Mouse (Mus musculus) T-helper 1 cell (primary cell): Measurements from ENCODE around the gene Hist1h3f.
"Not testable (repeated sequence)": the region's sequence is repeated elsewhere in the genome, so short reads cannot be mapped to it uniquely, and the experiment has no call there.

ENCODE experiments used
- in situ Hi-C: fragments of 300-600 bp; cut with MboI, MseI; formaldehyde crosslinking; loops from one replicate; pipeline ENCODE4 v1.15.1; 2025; ENCODE audit warnings: high pct_unique_total_duplicates

Hist1h3f gene

DNA sequence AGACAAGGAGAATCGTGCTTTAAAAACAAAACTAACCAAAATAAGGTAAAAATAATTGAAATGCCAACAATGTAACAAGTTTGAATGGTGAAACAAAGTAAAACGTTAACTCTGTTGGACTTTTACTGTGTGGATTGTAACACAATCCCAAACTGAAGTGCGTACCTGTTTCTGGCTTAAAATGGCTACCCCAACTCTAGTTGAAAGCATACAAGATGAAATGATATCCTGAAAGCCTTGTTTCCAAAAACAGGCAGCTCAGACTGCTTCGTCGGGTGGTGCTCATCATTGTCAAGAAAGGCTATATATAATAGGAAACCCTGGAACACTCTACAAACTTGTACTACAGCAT, 17.7 kb downstream of the Hist1h3f start:
- in situ Hi-C loops = not testable (repeated sequence)

- in situ Hi-C loops = not testable (repeated sequence)
These were observed 18.2 kb downstream of the Hist1h3f start, which contains the start of gene Hist1h3e for GRCm38 (mm10) chr13:23561883-23562659. Gene Hist1h3e, minus strand, starts transcription at chr13:23562369.

DNA sequence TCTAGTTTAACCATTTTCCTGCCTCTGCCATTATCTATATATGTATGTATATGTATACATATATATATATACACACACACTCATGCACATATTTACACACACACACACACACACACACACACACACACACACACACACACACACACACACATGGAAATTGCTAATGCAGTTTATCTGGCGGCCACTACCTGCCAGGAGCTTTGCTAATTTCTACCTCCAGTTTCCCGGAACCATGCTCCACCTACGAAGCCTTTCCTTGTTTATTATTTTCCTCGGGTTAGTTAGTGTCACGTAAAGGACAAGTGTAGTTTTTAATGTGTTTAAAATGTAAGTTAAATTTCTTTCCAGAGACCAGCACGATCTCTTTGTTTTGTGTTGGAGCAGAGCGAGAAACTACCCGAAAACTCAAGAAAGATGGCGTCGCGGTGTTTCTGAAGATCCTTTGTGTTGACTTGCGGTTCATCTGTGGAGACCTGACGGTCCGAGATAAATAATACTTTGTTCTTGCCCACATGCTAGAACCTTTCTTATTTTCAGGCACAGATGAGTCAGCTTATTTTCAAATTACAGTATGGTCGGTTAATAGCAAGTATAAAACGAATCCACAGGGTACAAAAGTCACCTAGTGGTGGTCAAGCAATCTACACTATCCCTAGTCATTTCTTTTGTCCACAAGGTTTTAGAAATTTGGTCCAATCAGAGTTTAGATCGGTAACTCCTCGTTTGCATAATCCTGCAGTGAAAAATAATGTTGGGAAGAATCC, 19.0 kb downstream of the Hist1h3f start:
- in situ Hi-C loops = no loop called here

GRCm38 (mm10) chr13:23564482-23564881, 20.6 kb downstream of the Hist1h3f start:
- in situ Hi-C loops = no loop called here

DNA sequence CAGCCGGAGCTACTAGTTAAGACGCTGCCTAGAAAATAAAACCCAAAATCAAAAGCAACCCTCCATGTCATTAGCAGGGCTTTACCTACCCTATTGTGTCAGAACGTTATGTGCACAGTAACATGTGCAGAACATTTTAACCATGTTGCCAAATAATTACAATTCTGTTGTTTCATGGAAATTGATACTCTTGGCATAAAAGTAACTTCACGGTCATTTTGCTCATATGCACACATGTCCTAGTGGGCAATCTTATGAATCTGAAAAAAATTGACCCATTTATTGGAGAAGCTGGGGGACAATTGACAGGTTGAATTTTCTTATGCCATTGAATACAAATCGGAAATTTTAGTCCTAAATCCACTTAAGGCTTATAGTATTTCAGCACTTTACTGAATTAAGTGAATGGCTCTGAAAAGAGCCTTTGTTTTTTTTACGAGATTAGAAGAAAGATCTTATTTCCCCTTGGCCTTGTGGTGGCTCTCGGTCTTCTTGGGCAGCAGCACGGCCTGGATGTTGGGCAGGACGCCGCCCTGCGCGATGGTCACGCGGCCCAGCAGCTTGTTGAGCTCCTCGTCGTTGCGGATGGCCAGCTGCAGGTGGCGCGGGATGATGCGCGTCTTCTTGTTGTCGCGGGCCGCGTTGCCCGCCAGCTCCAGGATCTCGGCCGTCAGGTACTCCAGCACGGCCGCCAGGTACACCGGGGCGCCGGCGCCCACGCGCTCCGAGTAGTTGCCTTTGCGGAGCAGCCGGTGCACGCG, 26.6 kb downstream of the Hist1h3f start:
- in situ Hi-C loops = loop anchor here (5.0 kb wide), 2 partner anchors 112 to 1848 kb away; partner anchors contain the start of genes Hist1h2ac, Hist1h2bc and Hist1h2bm

- in situ Hi-C loops = loop anchor here (5.0 kb wide), 2 partner anchors 111 to 1849 kb away; partner anchors contain the start of genes Hist1h2ac, Hist1h2bc and Hist1h2bm
These were observed 27.2 kb downstream of the Hist1h3f start, which contains the start of the genes Hist1h2ae and Hist1h2bg for GRCm38 (mm10) chr13:23571022-23571503. Gene Hist1h2ae, minus strand, starts transcription at chr13:23571220. Gene Hist1h2bg, plus strand, starts transcription at chr13:23571396.

DNA sequence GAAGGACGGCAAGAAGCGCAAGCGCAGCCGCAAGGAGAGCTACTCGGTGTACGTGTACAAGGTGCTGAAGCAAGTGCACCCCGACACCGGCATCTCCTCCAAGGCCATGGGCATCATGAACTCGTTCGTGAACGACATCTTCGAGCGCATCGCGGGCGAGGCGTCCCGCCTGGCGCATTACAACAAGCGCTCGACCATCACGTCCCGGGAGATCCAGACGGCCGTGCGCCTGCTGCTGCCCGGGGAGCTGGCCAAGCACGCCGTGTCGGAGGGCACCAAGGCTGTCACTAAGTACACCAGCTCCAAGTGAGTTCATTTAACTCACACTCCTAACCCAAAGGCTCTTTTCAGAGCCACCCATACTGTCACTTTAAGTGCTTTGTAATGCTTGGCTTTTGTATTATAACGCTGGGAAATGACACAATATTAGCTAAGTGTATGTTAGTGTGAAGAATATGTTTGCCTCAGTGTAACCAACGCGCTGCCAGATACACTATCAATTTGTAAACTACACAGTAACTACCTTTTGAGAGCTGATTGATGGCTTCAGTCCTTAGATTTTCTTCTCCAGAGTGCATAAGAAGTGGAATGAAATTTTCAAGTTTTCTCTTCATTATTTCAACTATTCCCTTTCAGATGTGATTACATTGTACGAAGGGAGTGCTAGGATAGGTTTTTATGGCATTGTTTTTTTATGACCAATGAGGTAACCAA, 27.8 kb downstream of the Hist1h3f start:
- in situ Hi-C loops = loop anchor here (5.0 kb wide), 2 partner anchors 111 to 1849 kb away; partner anchors contain the start of genes Hist1h2ac, Hist1h2bc and Hist1h2bm

DNA sequence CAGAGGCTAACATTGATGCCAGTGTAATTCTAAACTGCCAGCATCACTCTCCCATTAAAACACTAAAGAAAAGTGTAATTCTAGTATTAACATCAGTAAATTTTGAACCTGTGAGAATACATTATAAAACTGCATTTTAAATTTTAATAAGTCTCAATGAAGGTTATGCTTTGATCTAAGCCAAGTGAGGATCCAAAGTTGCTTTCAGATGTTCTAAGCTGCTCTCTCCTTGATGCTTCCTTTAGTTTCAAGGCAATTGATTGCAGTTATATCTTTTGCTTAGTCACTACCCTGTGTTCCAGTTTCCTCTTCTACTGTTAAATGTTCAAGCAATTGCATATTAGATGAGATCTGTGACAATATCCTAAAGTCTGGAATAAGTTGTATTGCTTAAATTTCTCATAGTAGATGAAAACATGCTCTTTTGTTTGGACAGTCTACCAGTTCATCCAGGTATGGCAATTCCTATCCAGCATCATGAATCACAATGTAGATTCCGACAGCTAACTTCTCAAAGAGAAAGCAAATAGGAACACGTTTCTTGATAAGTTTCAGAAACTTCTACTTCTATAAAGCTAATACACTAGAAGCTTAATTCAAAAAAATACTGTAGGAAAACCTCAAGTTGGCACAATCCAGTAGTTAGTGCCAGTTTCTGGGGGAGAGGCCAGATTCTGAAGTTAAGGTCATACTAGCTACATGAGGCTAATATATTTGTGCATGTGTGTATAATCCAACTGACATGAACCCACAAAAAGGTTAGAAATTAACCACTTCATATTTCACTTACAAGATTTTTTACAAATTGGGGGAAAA, 28.6 kb downstream of the Hist1h3f start:
- in situ Hi-C loops = loop anchor here (5.0 kb wide), 2 partner anchors 110 to 1850 kb away; partner anchors contain the start of genes Hist1h2ac, Hist1h2bc and Hist1h2bm

DNA sequence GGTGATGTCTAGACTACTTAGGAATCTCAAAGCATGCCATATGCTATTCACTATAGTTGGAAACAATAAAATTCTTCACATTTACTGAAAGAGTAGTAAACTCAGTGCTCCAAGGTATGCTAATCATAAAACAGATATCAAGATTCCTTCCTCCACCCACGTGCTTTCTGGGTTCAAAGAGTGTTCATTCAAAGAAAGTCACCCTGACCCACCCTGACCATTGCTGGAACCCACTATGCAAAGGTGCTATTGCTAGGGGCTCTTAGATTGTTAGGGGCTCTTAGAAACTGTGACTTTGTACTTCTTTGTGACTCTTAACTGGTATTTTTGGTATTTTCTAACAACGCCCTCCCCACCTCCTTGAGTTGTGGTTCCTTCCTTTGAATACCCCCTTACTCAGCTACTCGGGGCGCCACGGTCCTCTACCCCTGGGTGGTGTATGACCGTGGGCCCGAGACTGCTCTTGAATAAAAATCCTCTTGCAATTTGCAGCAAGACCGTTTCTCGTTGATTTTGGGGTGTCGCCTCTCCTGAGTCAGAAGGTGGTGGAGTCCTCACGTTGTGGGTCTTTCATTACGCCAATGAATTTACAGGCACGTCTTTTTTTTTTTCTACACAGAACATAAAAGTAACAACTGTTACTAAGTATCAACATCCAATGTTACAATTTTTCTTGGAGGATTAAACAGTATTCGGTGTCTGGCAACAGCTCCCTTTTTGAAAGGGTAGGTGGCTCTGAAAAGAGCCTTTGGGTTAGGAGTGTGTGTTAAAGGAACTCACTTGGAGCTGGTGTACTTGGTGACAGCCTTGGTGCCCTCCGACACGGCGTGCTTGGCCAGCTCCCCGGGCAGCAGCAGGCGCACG, 29.4 kb downstream of the Hist1h3f start:
- in situ Hi-C loops = loop anchor here (5.0 kb wide), 2 partner anchors 109 to 1851 kb away; partner anchors contain the start of genes Hist1h2ac, Hist1h2bc and Hist1h2bm

DNA sequence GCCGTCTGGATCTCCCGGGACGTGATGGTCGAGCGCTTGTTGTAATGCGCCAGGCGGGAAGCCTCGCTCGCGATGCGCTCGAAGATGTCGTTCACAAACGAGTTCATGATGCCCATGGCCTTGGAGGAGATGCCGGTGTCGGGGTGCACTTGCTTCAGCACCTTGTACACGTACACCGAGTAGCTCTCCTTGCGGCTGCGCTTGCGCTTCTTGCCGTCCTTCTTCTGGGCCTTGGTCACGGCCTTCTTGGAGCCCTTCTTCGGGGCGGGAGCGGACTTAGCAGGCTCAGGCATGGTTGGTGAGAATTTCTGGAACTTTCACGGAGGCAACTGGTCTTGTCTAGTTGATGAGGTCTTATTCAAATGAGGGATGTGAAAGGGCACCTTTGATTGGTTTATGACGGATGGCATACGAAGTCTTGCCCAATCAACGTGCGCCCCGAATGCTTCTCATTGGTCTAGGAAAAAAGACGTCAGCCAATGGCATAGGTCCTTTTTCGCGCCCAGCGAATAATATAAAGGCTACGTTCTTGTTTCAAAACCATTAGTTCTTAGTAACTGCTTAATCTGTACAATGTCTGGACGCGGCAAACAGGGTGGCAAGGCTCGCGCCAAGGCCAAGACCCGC, 30.2 kb downstream of the Hist1h3f start, which contains the start of the genes Hist1h2bf and Hist1h2ad:
Gene Hist1h2bf (minus strand): TSS at position 299 of the 627 bp plus-strand sequence.
Gene Hist1h2ad (plus strand): TSS at position 484 of the 627 bp plus-strand sequence.
- in situ Hi-C loops = loop anchor here (5.0 kb wide), 2 partner anchors 108 to 1852 kb away; partner anchors contain the start of genes Hist1h2ac, Hist1h2bc and Hist1h2bm

DNA sequence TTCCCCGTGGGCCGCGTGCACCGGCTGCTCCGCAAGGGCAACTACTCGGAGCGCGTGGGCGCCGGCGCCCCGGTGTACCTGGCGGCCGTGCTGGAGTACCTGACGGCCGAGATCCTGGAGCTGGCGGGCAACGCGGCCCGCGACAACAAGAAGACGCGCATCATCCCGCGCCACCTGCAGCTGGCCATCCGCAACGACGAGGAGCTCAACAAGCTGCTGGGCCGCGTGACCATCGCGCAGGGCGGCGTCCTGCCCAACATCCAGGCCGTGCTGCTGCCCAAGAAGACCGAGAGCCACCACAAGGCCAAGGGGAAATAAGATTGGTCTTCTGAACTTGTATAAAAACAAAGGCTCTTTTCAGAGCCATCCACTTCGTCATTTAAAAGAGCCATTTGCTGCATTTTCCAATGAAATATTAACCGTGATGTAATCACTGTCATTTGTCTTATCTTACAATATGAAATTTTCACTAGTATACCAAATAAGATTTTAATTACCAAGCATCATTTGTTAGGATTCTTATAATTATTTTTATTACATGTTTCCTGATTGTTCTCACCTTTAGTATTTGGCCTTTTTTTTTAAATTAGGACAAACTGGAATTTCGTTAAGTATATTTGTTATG, 30.8 kb downstream of the Hist1h3f start:
- in situ Hi-C loops = loop anchor here (5.0 kb wide), 2 partner anchors 108 to 1852 kb away; partner anchors contain the start of genes Hist1h2ac, Hist1h2bc and Hist1h2bm

GRCm38 (mm10) chr13:23575271-23575851, 31.5 kb downstream of the Hist1h3f start, which contains the start of gene Hist1h3d:
Gene Hist1h3d, plus strand, starts transcription at chr13:23575763.
- in situ Hi-C loops = no loop called here

DNA sequence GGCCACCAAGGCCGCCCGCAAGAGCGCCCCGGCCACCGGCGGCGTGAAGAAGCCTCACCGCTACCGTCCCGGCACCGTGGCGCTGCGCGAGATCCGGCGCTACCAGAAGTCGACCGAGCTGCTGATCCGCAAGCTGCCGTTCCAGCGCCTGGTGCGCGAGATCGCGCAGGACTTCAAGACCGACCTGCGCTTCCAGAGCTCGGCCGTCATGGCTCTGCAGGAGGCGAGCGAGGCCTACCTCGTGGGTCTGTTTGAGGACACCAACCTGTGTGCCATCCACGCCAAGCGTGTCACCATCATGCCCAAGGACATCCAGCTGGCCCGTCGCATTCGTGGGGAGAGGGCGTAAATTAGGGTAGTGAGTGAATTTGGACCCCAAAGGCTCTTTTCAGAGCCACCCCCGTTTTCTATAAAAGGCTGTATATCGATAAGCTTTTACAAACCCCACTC, 32.0 kb downstream of the Hist1h3f start:
- in situ Hi-C loops = not testable (repeated sequence)

- in situ Hi-C loops = no loop called here
These were observed 32.6 kb downstream of the Hist1h3f start for GRCm38 (mm10) chr13:23576351-23576881.

- in situ Hi-C loops = no loop called here
These were observed 33.2 kb downstream of the Hist1h3f start for GRCm38 (mm10) chr13:23576906-23577639.

- in situ Hi-C loops = no loop called here
These were observed 34.0 kb downstream of the Hist1h3f start for GRCm38 (mm10) chr13:23577835-23578234.
